Mouse (Mus musculus) cerebellum, postnatal 36 days (tissue): ENCODE measurements around the gene Msrb1.
"Not testable (repeated sequence)": the region's sequence is repeated elsewhere in the genome, so short reads cannot be mapped to it uniquely, and the experiment has no call there.

Experiments used
- DNase-seq, 2 experiments: peaks; one replicate each; pipeline ENCODE4 v3.0.0; 2021 to 2022; ENCODE audit warnings: mixed read lengths in 2 of 2

Msrb1 gene

GRCm38 (mm10) chr17:24720616-24721015, 15.8 kb upstream of the Msrb1 start:
- not testable (repeated sequence) for DNase-seq

- not testable (repeated sequence) for DNase-seq
Observed at GRCm38 (mm10) chr17:24721383-24721955, 15.0 kb upstream of the Msrb1 start.

GRCm38 (mm10) chr17:24722220-24722924, 14.1 kb upstream of the Msrb1 start:
- no peak for DNase-seq

- no peak for DNase-seq
Observed at GRCm38 (mm10) chr17:24723122-24723880, 13.1 kb upstream of the Msrb1 start.

- peak in 1 of 2 experiments; percentile 28 for DNase-seq
Observed at GRCm38 (mm10) chr17:24723881-24724180, 12.6 kb upstream of the Msrb1 start.

GRCm38 (mm10) chr17:24724184-24724583, 12.3 kb upstream of the Msrb1 start, which contains the start of gene Ndufb10:
Ndufb10 (minus strand) TSS chr17:24724478.
- peak; percentile 98 to 99 for DNase-seq

- DNase-seq, result no peak
Observed at GRCm38 (mm10) chr17:24725637-24726390, 10.6 kb upstream of the Msrb1 start.

- DNase-seq, result no peak
Observed at GRCm38 (mm10) chr17:24727618-24728017, 8.8 kb upstream of the Msrb1 start, which contains the start of gene Rpl3l. Rpl3l (plus strand) TSS chr17:24727820.

- DNase-seq, result no peak
Observed at GRCm38 (mm10) chr17:24728184-24728583, 8.3 kb upstream of the Msrb1 start.

- no peak for DNase-seq
Observed at GRCm38 (mm10) chr17:24729067-24729466, 7.4 kb upstream of the Msrb1 start.

- DNase-seq, result no peak
Observed at GRCm38 (mm10) chr17:24730787-24731186, 5.7 kb upstream of the Msrb1 start.

GRCm38 (mm10) chr17:24732233-24732935, 4.1 kb upstream of the Msrb1 start:
- DNase-seq, result no peak

GRCm38 (mm10) chr17:24733434-24734050, 2.9 kb upstream of the Msrb1 start:
- DNase-seq, result no peak

GRCm38 (mm10) chr17:24734513-24734912, 1.9 kb upstream of the Msrb1 start:
- no peak for DNase-seq

GRCm38 (mm10) chr17:24735446-24735845, 996 bp upstream of the Msrb1 start:
- no peak for DNase-seq

GRCm38 (mm10) chr17:24737135-24737810, 831 bp downstream of the Msrb1 start:
- DNase-seq, result no peak

GRCm38 (mm10) chr17:24738238-24738637, 1.8 kb downstream of the Msrb1 start:
- DNase-seq, result no peak

GRCm38 (mm10) chr17:24739926-24740325, 3.5 kb downstream of the Msrb1 start:
- no peak for DNase-seq

- DNase-seq, result no peak
Observed at GRCm38 (mm10) chr17:24742307-24742706, 5.9 kb downstream of the Msrb1 start.

- no peak for DNase-seq
Observed at GRCm38 (mm10) chr17:24743896-24744295, 7.5 kb downstream of the Msrb1 start.

- no peak for DNase-seq
Observed at GRCm38 (mm10) chr17:24744381-24744780, 7.9 kb downstream of the Msrb1 start.
